Mouse (Mus musculus) layer of hippocampus, postnatal 10 days (tissue): ENCODE measurements around the gene D130043K22Rik. TPM values are rescaled to one million over a fixed set of nuclear protein-coding genes. Genes with fewer than 3 reads are reported as not detected.

Experiments used
- DNase-seq, 2 experiments: peaks; one replicate each; pipeline ENCODE4 v3.0.0; 2021; ENCODE audit warnings: low spot score in 2 of 2
- total RNA-seq, 2 experiments: library from RNA; stranded (reverse); gene quantifications; 2 replicates each; pipeline ENCODE4 v1.2.3; 2021

Gene D130043K22Rik
- total RNA-seq, 2 experiments from 2014 or later: 28.2 to 31.4 TPM

DNA sequence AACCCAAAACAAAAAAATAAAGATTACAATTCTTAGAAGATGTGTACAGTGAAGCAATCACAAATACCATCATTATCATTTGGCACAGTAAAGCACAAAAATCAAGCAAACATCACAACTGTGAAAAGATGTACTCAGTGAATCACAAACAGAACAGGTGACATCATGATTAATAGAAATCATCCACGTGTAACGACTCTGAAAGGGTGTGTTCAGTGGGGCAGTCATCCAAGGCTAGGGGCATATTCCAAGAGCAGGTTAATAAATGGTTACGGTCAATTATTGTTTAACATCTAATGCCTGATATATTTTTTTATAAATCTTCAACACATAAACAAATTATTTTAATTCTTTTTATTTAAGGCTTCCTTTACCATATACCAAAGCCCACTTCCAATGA, 47.6 kb downstream of the D130043K22Rik start:
- no peak for DNase-seq

DNA sequence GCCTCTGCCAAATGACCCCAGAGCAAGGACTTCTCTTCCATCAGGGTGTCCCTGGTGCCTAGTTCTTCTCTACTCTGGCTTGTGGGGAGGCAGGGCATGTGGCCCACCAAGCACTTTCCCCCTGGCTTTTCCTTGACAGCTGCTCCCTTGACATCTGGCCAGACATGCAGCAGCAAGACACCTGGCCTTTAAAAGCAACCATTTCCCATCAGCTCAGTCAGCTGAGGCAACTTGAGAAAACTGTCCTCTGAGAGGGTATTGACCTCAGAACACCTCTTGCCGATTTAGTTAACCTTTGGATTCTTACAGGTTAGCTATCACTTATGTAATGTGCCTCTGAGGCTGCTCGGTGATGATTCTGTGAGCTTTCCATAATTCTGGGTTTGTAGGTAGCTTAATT, 48.9 kb downstream of the D130043K22Rik start:
- DNase-seq: no peak

GRCm38 (mm10) chr13:24901916-24902315, 57.0 kb downstream of the D130043K22Rik start:
- DNase-seq: no peak

DNA sequence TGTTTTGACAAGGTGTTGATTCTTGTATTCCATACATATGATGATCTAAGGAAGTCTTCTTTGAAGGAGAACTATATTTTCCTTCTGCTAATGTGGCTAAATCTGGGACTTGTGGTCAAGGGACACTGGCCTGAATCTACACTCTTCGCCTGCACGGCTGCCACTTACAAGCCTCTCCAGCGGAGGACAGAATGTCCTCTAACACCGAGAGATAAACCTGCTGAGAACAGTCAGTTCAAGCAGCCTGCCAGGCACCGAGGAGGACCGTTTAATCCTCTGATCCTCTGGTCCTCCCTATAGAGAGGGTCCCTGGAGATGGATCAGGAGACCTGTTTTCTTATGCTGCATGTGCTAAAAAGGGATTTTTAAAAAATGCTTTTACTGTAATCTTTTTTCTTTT, 58.5 kb downstream of the D130043K22Rik start:
- no peak for DNase-seq

DNA sequence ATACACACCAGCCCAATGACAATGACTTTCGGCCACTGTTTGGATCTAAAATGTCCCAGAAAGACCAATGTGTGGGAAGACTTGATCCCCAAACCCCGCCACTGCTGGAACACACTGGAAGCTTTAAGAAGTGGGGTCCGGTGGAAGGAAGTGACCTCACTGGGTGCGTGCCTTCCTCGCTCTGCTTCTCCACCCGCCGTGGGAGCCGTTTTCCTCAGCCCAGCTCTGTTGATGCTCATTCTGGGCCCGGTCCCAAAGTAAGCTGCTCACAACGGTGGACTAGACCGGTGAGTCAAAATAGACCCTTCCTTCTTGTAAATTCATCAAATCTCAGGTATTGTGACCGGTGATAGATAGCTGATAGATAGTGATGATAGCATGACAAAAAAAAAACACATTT, 60.5 kb downstream of the D130043K22Rik start:
- no peak for DNase-seq

DNA sequence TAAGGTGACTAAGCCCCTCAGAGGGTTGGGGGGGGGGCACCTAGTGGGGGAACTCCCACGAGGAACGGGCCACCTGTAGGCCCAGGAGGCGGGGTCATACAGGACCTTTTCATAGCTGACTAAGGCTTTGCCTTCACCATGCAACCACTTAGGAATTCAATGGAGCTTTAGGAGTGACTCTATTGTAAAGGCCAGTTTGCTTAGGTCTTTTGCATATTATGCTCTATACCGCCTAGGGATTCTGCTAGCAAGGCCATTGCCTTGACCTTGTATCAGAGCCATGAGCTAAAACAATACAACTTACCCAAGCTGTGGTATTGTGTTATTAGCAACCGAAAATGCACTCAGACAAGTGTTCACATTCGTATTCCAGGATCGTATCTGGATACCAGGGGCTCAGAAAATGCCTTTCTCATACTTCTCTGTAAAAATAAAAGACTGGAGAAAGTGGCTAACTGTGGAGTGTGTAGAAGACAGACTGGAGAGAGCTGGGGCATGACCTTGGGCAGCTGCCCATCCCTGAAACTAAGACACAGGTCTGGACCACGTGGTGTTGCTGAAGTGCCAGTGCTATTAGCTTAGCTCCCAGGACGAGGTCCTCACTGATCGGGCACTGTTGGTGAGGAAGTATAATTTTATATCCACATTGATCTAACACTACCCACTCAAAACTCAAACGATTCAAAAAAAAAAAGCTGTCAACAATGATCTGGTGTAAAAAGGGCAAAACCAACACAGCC, 62.1 kb downstream of the D130043K22Rik start:
- DNase-seq: no peak

GRCm38 (mm10) chr13:24909112-24909511, 64.2 kb downstream of the D130043K22Rik start:
- DNase-seq: no peak

GRCm38 (mm10) chr13:24913576-24913975, 68.6 kb downstream of the D130043K22Rik start:
- no peak for DNase-seq

DNA sequence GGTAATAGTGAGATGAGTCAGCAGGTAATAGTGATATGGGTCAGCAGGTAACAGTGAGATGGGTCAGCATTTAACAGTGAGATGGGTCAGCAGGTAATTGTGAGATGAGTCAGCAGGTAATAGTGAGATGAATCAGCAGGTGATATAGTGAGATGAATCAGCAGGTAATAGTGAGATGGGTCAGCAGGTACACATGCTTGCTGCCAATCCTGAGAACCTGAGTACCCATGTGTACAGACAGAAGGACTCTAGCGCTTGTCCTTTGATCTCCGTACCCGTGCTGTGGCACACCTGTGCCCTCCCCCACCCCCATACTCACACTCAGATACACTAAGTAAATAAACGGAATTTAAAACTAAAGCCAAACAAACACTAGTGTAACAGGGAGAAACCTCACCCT, 70.0 kb downstream of the D130043K22Rik start:
- DNase-seq: no peak

DNA sequence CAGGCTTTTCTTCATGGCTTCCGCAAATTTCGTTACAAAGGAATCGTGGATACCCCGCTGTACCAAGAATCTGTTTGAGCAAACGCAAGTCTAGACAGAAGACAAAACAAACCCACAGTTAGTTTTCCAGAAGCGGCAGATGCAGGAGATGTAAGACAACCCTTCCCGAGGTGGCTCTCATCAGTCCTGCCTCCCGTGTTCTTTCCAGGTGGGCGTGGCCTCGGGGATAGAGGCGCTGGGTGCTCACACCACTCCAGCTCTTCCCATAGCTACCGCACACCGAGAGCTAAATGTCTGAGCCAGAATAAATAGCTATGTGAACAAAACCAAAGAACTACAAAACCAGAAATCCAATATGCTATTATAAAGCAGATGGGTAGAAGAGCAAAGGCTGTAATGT, 70.9 kb downstream of the D130043K22Rik start:
- DNase-seq: no peak

DNA sequence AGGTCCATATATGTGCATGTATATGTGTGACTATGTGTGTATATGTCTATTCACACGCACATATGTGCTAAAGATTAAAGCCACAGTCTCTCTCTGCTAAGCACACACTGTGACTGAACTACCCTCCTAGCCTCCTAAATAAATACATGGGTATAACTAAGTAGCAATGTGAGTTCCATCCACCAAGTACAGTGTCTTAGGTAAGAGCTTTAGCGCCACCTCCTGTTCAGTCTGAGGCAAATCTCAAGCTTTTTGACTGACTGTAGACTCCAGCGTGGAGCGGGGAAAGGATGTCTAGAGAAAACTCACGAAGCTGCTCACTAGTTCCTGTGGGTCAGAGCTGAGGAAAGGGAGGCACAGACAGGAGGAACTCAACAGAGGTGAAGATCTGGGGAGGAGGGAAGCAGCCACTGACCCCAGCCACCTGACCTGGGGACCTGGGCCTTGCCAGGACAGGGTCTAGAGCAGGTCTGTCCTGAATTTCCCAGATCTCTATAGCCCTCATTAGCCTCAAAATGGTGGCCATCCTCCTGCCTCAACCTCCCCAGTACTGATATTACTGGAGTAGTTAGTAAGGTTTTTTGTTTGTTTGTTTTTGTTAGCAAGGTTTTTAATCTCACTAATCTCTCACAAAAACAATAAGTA, 75.5 kb downstream of the D130043K22Rik start:
- peak; percentile 50 to 65 for DNase-seq

- no peak for DNase-seq
Observed at GRCm38 (mm10) chr13:24921281-24921680, 76.3 kb downstream of the D130043K22Rik start.

GRCm38 (mm10) chr13:24923991-24924390, 79.1 kb downstream of the D130043K22Rik start:
- no peak for DNase-seq

DNA sequence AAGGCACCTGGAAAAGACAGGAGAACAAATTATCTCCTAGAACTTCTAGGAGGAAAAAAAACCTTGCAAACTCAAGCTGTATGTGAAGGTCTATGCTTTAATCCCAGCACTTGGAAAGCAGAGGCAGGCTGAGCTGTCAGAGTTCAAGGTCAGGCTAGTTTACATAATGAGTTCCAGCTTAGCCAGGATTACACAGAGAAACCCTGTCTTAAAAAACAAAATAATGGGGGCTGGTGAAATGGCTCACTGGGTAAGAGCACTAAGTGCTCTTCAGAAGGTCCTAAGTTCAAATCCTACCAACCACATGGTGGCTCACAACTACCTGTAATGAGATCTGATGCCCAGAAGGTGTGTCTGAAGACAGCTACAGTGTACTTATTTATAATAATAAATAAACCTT, 85.7 kb downstream of the D130043K22Rik start:
- no peak for DNase-seq

DNA sequence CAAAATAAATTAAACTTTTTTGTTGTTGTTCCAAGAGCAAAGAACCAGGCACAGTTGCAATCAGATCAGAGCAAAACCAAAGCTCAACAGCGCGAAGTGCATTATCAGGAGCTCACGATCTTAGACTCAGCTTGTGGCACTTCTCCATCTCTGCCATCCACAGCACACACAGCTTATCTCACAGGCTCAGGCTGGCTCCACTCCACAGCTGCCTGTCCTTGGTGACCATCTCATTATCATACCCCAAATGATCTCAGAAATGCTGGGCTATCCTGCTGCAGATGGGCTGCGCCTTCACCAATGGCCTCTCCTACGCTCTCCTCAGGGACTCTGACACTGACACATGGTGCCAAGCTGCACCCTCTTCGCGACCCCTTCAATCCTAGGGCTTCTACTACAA, 88.3 kb downstream of the D130043K22Rik start:
- no peak for DNase-seq

DNA sequence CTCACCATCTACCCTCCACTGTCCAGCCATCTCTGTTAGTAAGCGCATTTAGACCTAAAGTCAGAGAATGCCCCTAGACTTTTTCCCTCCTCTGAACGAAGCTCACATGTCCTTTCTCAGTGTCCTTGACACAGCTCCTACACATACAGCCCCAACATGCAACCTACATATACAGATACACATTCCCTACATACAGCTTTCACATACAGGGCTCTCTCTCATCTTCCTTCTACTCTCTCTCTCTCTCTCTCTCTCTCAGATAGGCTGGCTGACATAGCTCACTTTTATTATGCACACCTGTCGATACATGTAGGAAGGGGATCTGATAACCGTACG, 91.8 kb downstream of the D130043K22Rik start:
- DNase-seq: no peak

GRCm38 (mm10) chr13:24937108-24937838, 92.3 kb downstream of the D130043K22Rik start, which contains the start of gene Aldh5a1:
Gene Aldh5a1, minus strand, starts transcription at chr13:24937661.
- DNase-seq: peak; percentile 78 to 90

DNA sequence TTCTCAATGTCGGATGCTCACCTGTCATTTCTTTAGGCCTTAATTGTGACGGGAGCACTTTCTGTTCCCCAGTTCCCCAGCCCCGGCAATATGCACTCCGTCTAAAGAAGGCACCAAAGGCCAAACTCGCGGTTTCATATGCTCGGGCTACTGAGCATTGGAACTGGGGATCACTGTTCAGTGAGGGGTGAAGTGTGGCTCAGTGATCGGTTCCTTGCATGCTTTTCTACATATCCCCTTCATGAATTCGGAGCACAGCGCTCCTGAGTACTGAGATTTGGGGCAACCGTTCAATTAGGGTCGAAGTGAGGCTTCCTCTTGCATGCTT, 92.9 kb downstream of the D130043K22Rik start:
- no peak for DNase-seq

DNA sequence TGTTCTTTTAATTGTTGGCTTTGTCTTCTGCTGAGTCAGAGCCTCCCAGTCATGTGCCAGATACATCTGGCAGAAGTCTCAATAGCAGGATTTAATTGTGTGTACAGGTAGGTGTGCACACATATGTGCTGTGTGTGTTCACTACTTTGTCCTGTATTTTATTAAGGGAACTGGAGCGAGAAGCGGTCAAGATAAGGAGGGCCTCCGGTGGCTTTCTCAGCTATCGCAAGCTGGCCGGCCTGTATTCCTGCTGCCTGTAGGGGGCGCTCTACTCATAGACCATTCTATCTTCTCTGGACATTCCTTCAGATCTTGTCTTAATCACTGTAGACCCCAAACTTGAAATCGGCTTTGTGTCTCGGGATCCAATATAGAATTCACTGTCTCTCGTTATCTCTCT, 93.7 kb downstream of the D130043K22Rik start:
- peak; percentile 86 for DNase-seq

GRCm38 (mm10) chr13:24939472-24939871, 94.5 kb downstream of the D130043K22Rik start:
- DNase-seq: no peak

DNA sequence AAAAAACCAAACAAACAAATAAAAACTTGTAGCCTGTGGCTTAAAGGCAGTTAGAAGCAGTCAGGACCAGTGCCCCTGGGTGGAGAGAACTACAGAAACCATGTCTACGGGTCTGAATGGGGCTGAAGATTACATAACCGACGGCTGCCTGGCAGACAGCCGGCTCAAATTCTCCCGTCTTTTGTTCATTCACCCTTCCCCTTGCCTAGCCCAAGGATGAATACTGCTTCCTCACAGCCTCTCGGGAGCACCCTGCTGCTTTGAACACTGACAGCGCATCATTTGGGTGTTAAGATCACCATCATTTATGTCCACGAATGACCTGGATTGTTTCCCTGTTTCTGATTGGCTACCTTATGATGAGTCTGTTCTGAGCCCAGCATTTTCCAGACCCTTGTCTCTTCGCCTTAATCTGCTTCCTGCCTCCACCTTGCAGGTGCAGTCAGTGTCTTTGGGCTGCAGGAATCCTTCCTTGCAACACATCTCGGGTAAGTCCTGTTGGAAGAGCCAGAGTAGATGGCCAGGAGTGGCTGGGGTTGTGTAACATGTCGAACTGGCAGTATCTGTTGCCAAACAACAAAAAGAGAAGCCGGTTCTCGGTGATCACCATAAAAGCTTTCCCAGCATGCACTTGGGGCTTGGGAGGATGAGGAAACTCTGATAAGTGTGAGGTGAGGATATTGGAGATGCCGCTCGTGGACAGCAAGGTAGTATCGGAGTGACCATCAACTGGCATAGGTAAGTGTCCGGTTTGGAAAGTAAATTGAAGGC, 97.8 kb downstream of the D130043K22Rik start, which contains the start of gene Gpld1:
Gene Gpld1 (plus strand): TSS at position 641 of the 771 bp plus-strand sequence.
- DNase-seq: peak in 1 of 2 experiments; percentile 49
